Mouse (Mus musculus) spleen, embryonic (tissue): ENCODE results near the gene 2310057M21Rik.
"Not testable (repeated sequence)": the region's sequence is repeated elsewhere in the genome, so short reads cannot be mapped to it uniquely, and the experiment has no call there.

ENCODE experiments used
- CTCF ChIA-PET: fragments of 350-600 bp; sonication (Branson Sonifier 250); formaldehyde crosslinking; loops from one replicate; lab custom pipeline; 2022; lab: Charles Lee

The 2310057M21Rik gene

DNA sequence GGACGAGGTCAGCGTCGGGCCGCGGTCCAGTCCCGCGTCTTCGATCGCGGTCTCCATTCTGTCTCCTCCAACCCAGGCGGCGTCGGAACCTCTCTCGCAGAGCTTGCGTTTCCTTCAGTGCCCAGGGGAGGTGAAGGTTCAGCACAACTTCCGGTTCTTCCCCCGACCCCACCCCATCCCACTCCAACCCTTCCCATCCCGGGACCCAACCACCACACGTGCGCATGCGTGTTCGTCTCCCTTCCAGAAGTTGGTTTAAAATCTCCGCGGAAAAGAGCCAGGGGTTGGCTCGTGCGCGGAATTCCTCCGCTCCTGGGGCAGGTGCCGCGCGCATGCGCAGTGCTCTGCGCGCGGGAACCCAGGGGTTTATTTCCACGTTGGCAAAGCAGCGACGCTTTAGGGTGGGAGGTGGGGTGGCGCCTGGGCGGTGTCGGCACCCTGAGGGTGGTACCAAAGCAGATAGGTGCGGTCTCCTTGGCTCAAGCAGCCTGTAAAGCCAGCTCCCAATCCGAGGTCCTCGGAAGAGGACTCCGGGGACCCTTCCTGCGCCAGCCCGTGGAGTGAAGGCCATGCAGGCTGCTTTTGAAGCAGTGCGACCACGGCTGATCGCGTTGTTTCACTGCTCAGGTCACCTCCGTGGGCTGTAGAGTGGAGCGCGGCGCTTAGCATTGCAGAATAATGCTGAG lies at the start of gene 2310057M21Rik:
Gene 2310057M21Rik (minus strand): TSS at position 145 of the 686 bp plus-strand sequence.
- CTCF ChIA-PET = interaction anchor here (1.0 kb wide), 1 partner anchor 9 kb away, joined by 5 read pairs; no protein-coding TSS in a partner anchor

DNA sequence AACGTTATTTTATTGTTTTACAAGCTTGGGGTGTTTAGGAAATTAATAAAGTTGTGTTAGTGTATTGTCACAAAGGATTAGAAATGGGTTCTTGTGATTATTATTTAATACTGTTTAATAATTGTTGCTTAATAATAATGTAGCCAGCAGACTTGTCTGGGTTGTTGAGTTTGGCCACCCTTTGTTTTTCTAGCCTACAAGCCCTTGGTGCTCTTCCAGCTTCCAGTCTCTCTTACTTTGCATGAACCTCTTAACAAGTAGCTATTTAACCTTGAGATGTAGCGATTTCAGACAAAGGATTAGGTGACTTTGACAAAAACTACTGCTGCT lies 49.3 kb upstream of the 2310057M21Rik start:
- CTCF ChIA-PET = no interaction called here

DNA sequence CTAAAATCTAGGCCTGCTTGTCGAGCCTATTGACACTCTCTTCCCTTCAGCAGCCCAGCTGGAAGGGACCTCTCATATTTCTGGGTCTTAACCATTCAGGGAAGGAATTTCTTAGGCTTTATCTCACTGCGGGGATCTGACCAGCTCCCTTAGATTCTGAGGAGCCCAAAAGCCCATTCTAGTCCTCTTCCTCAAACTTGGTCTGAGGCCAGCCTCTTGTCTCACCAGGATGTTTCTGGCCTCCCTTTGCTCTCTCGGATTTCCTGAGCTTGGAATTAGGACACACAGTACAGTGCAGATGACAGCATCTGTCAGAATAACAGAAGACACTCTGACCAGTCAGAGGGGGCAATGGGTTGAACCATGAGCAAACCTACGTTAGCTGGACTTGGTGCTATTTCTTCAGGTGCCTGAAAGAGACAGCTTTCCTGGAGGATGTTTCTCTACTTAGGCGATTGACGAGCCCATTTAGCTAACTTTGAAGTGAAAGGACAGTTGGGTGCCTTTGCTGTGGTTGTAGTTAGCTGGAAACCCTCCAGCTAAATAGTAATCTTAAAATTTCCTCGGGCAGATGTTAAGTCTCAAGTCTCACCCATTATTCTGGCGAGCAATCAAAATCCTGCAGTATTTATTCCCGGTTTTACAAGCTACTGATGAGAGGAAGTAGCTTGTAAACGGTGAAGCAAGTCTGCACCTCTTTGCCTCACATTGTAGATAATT lies 48.8 kb upstream of the 2310057M21Rik start:
- CTCF ChIA-PET = no interaction called here

DNA sequence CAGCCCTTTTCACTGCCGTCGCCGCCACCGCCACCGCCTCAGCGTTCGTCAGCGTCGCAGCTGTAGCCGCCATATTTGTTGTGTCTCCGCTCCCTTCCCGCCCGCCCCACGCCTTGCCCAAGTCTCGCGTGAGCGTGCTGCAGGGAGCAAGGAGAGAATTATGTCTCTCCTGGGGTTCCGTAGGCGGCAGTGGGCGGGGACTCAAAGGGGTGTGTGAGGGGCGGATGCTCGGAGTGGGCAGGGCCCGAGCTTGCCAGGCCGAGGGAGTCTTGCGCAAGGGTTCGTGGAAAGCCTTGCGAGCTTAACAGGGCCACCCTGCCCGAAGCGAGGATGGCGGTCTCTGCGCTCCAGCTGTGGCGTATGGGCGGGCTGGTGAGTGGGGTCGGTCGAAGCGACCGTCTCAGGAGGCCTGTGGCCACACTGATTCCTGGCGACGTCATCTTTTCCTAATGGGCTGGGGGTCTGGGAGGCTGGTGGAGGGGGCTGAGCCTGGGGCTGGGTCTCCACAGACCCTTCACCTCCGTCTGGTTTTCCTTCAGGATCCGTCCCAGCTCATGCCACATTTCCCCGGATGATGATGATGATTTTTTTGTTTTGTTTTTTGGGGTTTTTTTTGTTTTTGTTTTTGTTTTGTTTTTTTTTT lies 48.0 kb upstream of the 2310057M21Rik start, which contains the start of the genes Ikzf5 and Acadsb:
Gene Ikzf5 (minus strand): TSS at position 106 of the 643 bp plus-strand sequence.
Gene Acadsb (plus strand): TSS at position 186 of the 643 bp plus-strand sequence.
- CTCF ChIA-PET = no interaction called here

DNA sequence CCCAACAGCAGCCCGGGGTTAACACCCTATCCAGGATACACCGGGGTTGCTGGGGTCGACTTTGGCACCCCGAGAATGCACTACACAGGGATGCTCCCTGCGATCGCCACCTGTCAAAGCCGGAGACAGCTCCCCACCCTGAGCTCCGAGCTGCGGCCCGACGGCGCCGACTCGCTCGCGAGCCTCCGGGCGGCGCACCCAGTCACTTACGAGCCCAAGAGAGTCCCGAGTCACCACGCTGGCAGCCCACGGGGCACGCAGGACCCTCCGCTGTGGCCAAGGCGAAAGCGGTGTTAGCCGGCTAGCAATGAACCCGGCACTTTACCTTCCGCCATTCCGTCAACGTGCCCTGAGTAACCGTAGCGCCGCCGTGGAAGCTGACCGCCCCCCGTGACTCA lies 47.4 kb upstream of the 2310057M21Rik start:
- CTCF ChIA-PET = no interaction called here

DNA sequence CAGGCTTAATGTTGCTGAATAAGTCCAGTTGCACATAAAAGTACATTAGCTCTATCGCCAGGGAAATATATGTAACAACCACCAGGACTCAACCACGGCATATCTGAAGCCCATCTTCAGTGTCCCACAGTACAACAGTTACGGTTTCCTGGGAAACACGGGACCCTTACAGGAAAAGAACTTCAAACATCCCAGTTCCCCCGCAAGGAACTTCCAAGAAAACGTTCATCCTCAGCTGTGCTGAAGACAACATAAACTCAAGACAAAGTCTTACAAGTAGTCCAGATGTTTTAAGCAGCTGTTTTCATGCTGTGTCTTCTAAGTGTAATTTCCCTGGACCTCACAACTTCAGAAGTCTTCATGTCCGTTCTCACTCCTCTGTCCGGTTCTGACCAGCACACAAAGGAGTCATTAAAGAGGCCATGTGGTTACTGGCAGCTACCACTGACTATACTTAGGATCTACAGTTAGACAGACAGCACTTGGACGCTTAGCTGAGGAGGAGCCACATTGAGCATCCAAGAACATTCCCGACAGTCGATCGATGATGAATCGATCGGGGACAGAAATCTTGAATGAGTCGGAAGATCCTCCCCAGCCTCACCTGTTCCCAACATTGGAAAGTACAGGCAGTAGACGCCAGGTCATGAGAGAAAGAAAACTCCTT lies 46.9 kb upstream of the 2310057M21Rik start:
- CTCF ChIA-PET = no interaction called here

DNA sequence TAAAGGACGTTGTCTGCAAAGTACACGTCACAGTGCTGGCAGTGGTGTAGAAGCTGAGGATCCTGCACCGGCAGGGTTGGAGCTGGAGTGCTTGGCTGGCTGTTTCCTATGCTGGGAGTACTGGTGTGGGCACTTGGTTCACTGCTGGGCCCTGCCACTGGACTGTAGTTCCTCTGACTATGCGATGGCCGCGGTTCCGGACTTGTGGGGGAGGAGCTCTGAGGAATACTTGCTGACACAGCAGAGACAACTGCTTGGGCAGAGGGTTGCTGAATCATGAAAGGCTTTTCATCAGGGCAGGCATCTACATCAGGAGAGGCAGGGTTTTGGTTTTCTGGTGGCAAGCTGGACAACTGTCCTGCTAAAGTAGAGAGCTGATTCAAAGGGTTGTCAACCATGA lies 29.2 kb upstream of the 2310057M21Rik start:
- CTCF ChIA-PET = not testable (repeated sequence)

DNA sequence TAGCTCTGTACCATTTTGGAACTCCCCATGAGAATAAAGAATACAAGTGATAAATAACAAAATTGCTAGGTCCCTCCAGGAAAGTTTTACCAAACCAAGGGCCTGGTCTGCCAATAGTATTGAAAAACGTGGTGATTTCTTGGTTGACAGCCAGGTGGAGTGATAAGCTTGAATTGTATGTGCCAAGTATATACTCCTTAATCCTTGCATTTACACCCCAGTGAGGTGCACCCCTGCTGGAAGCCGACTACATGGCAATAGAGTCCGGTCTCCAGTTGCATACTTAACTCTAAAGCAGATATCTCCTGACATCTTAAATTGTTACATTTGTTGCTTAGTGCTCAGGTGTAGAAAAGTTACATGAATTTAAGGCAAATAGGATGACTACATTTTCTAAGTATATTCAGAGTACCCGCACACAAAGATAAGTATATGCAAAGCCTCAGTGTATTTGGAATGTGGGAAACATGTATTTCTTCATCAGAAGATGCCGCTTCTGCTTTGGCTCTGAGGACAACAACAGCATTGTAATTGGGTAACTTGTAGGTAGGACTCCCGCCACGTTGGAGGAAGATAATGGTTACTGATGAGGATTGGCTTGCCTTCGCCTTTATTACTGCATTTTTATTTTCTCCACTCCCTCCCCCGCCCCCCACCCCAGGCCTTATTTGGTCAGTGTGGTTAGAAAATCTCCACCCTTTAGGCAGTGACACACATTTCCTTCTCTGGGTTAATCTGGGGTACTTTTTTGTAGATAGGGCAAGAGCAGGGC lies 9.5 kb upstream of the 2310057M21Rik start:
- CTCF ChIA-PET = interaction anchor here (0.7 to 0.9 kb wide), 2 partner anchors 9 to 29 kb away, joined by 4 to 5 read pairs; partner anchors contain the start of gene 2310057M21Rik

DNA sequence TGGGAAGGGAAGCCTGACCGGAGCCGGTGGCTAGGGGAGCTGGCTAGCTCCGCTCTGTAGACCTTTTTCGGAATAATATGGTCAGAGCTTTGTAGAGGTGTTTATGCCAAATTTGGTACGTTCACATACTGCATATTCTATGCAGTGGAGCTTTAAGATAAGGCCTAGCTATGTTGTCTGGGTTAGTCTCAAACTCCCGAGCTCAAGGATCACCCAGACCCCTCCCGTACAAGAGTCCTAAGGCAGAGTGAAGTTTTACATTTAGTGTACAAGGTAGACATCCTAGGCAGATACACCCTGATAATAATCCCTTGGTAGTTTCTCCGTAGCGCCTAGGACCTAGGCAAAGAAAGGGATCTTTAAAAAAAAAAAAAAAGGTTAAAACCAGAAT lies 8.9 kb upstream of the 2310057M21Rik start:
- CTCF ChIA-PET = interaction anchor here (0.7 to 0.9 kb wide), 2 partner anchors 9 to 30 kb away, joined by 4 to 5 read pairs; partner anchors contain the start of gene 2310057M21Rik

DNA sequence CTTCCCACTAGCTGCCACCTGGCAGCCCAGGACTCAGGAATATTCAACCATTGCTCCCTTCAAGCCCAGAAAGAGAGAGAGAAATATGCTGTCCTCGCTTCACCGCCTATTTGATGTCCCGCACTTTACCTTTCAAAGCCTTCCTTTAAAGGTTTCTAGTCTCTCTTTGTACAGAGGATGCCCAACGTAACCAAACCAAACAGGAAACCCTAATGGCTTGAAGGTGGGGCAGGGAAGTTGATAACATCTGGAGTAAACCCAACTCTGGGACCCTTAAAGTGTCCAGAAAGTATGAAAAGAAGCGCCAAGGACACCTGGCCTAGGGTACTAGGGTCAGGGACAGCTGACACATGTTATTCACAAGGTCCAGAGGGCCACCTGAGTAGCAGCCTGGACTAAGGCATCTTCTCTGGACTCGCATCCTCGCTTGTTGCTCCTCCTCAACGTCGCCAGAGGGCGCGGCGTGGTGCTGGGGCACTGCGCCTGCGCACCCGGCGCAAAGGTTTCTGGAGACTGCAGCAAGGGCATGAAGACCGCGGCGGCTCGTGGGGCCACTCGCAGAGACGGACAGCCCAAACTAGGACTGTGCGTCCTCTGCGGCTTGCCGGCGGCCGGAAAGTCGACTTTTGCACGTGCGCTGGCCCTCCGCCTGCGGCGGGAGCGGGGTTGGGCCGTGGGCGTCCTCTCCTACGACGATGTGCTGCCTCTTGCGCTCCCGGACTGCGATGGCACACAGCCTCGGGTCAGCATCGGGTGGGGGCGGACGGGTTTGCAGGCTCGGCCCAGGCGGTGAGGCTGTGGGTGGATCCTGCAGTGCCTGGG lies 8.3 kb upstream of the 2310057M21Rik start, which contains the start of gene Pstk:
Gene Pstk (plus strand): TSS at position 494 of the 822 bp plus-strand sequence.
- CTCF ChIA-PET = interaction anchor here (0.9 kb wide), 1 partner anchor 8 kb away, joined by 5 read pairs; the partner anchor contains the start of gene 2310057M21Rik

DNA sequence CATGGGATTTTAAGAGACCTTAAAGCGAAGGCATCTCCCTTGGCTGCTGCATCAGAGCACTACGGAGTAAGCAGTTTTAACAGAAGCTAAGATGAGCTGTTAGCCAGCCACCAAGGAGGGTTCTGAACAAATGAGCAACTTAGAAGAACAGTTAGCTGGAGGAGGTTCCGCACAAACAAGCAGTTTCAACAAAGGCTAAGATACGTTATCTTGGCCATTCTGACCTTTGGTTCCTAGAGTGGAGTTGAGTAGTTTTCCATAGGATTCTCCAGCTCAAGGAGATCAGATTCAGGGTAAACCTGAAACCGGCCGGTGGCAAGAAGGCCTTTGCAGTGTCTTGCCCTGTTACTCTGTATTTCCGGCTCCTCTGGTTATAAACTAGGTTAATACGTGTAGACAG lies 1.6 kb upstream of the 2310057M21Rik start:
- CTCF ChIA-PET = no interaction called here

DNA sequence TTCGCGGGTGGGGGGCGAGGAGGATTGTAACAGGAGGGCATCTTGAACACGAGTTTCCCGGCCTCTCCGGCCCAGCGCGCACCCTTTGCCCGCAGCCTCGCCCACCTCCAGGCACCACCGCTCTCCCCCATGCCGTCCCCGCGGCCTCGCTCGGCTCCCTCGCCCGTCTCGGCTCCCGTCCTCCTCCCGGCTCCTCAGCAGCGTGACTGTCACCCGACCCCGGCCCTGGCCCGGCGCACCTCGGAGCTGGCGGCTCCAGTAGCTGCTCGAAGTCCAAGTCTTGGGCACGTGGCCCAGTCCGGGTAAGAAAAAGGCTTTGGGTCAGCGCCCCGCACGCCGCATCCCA lies 317 bp downstream of the 2310057M21Rik start:
- CTCF ChIA-PET = no interaction called here

DNA sequence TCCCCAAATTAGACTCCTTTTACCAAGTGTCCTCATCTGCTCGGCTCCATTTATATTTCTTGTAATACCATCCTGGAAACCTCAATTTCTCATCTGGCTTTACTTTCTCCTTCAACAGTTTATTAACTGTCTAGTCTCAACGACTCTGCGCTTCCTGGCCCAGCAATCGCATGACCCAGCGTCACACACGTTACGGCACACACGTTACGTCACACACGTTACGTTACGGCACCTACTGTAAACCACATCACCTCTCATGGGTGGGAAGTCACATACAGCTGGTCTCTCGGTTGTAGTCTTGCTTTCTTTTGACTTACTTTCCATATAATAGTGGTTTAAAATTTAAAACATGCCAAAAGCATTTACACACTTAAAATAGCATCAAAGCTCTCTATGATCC lies 6.5 kb downstream of the 2310057M21Rik start:
- CTCF ChIA-PET = no interaction called here

DNA sequence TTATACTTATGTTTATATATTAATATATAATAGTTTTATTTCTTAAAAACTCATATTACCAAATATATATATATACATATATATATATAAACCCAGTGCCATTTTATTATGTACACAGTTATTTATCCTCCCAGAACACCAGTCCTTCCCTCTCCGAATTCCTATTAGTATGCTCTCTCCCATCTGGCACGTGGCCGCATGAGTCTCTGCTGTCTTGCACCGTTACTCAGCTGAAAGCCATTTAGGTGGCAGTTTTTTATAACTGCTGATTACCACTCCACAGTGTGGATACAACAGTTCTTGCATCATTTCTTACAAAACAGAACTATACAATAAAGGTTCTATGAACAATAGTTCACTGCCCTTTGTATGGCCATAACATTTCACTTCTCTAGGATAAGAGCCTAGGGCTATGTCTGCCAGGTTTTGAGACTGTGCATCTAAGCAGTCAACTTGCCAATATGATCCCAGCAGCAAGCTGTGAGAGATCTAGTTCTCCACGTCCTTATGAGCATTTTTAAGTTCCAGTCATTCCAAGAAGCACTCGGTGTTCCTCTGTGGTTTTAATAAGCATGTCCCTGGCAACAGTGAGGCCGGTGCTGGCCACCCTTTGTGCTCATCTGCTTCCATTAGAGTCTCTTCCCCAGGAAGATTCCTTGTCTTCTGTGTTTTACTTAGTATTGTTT lies 16.6 kb downstream of the 2310057M21Rik start:
- CTCF ChIA-PET = interaction anchor here (0.6 kb wide), 1 partner anchor 448 kb away, joined by 6 read pairs; no protein-coding TSS in a partner anchor

DNA sequence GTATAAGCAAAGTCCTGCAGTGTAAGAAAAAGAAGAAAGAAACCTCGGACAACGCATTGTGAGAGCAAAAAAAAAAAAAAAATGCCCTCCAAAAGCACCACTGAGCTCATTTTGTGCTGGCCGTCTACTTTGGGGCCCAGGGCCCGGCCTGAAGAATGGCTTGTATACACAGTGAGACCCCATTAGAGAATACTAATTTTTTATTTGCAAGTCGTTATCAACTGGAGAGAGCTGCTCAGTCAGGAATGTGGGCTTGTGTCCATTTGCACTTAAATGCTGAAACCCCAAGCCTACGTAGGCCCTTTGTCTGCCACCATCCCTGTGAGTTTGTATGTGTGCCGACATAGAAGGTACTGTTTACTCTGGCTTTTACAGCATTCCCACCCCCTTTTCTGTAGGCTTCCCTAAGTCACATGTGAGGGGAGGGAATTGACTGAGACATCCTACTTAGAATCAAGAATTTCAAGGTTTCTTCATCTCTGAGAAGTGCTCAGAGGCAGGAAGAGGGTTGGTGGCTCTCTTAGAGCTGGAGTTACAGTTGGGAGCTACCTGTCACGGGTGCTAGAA lies 25.0 kb downstream of the 2310057M21Rik start:
- CTCF ChIA-PET = interaction anchor here (0.5 kb wide), 1 partner anchor 1420 kb away, joined by 3 read pairs; no protein-coding TSS in a partner anchor

DNA sequence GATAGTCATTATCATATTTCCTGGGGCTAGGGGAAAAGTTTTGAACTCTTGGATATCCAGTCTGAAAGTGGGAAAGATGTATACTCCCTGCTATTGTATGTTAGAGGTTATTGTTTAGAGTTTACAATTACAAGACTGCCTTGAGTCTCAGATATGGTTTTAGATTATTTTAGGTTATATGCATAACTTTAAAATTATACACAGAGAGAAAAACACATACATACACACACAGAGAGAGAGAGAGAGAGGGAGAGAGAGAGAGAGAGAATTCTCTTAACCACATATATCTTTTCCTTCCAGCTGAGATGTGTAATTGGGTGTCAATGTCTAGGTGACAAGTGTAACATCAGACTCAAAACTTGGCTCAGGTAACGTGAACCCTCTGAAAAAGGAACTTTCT lies 29.0 kb downstream of the 2310057M21Rik start, which contains the start of gene Fam24a:
Gene Fam24a (plus strand): TSS at position 301 of the 400 bp plus-strand sequence.
- CTCF ChIA-PET = no interaction called here

DNA sequence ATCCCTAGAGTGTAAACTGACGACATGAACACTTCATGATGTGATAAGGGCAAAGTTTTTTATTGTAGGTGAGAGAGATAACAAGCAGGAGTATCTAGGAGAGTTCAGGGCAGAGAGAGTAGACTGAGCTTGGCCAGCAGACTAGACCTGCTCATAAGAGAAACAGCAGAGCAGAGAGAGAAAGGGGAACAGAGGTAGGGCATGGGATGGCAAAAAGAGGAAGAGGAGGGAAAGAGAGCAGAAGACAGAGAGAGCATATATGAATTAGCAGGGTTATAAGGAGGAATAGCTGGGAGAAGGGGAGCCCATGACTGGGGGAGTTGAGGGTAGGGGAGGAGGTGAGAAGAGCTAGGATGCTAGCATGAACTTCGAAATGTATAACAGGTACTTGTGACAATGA lies 30.9 kb downstream of the 2310057M21Rik start:
- CTCF ChIA-PET = no interaction called here

DNA sequence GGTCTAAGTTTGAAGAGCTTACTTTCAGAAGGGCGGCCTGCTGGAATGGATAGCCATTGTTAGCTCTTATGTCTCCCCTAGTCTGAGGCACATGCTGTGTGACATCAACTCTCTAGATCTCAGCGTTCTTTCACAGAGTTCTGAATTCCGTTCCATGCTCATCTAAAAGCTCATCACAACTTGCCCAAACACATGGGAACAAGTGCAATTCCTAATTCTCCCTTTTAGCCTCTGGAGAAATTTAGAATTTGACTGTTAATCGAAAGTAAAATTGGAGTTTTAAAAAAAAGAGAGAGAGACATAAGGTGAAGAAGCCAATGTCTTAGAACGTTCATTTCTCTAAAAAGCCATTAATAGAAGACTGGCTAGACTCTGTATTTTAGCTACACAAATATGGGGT lies 33.1 kb downstream of the 2310057M21Rik start, which contains the start of gene Fam24b:
Gene Fam24b (minus strand): TSS at position 101 of the 400 bp plus-strand sequence.
- CTCF ChIA-PET = no interaction called here

DNA sequence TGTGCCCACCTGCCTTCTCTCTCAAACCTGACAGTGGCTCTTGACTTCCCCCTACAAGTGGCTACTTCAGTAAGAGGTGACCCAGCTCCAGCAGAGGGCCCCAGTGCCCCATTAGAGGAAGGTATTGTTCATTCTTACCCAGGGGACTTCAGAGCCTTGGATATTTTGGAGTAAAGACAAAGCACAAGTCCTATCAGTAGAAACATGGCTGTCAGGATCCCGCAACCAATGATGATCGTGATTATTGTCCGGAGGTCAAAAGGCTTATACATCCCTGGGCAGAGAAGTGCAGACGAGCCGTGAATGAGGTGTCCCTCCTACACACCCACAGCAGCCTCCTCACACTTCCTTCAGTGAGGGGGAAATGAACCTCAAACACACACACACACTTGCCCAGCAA lies 35.5 kb downstream of the 2310057M21Rik start:
- CTCF ChIA-PET = interaction anchor here (0.7 kb wide), 1 partner anchor 34 kb away, joined by 4 read pairs; no protein-coding TSS in a partner anchor
